Mouse (Mus musculus): ENCODE data around the gene Vmn2r36. TPM values are rescaled to one million over a fixed set of nuclear protein-coding genes. Genes with fewer than 3 reads are reported as not detected.
"Not testable (repeated sequence)": the region's sequence is repeated elsewhere in the genome, so short reads cannot be mapped to it uniquely, and the experiment has no call there.

Gene Vmn2r36
- not detected for total RNA-seq (2021)
- long read RNA-seq, experiment 1: 0 reads
- long read RNA-seq, experiment 2: 0 reads

DNA sequence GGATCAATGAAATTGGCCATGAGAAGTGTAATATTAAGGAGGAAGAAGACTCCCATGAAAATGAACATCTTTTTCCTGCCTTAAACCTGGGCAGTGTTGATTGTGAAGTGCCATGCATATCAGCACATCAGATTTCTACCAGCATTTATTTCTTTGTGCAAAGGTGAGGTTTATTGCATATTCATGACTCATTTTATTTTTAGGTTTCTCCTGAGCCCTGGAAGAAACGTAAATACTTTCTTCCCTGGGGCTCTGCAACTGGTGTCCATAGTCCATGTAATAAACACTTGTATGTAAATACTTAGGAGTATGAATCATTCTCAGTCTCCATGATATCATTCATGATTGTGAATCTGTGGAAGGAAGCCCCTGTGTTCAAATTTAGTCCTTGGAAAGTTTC lies at the start of gene Vmn2r36:
TSS of gene Vmn2r36 (minus strand) at position 101 of the 400 bp plus-strand sequence.
- not testable (repeated sequence) for DNase-seq (ENCODE audit: low spot score in 2 of 2)

Other genes starting within 250 kb of the Vmn2r36 start
- not detected for gene Vmn2r34, start 213.0 kb downstream of the Vmn2r36 start, total RNA-seq (2021)
- gene Vmn2r35, start 82.6 kb downstream of the Vmn2r36 start, total RNA-seq (2021): not detected